Mouse (Mus musculus): ENCODE measurements around the gene Hba-a1.
A peak's percentile ranks its signal among the peaks of the same experiment; 100 is the strongest.
"Not testable (repeated sequence)": the region's sequence is repeated elsewhere in the genome, so short reads cannot be mapped to it uniquely, and the experiment has no call there.

The Hba-a1 gene

GRCm38 (mm10) chr11:32296203-32296602, 12.9 kb downstream of the Hba-a1 start, which contains the start of gene Hba-a2:
Gene Hba-a2 (plus strand): TSS chr11:32296489.
- not testable (repeated sequence) for DNase-seq (ENCODE audit: low spot score)

- not testable (repeated sequence) for DNase-seq (ENCODE audit: low spot score)
Measured at GRCm38 (mm10) chr11:32297417-32297816, 14.1 kb downstream of the Hba-a1 start.

GRCm38 (mm10) chr11:32297866-32298531, 14.7 kb downstream of the Hba-a1 start:
- DNase-seq (ENCODE audit: low spot score), result no peak

- no peak for DNase-seq (ENCODE audit: low spot score)
Measured at GRCm38 (mm10) chr11:32298532-32298918, 15.2 kb downstream of the Hba-a1 start.

- DNase-seq (ENCODE audit: low spot score), result peak; percentile 30
Measured at GRCm38 (mm10) chr11:32299865-32300264, 16.6 kb downstream of the Hba-a1 start, which contains the start of gene Hbq1a. Gene Hbq1a (plus strand): TSS chr11:32300069.

GRCm38 (mm10) chr11:32300279-32301267, 17.3 kb downstream of the Hba-a1 start:
- DNase-seq (ENCODE audit: low spot score), result no peak

- no peak for DNase-seq (ENCODE audit: low spot score)
Measured at GRCm38 (mm10) chr11:32301506-32301905, 18.2 kb downstream of the Hba-a1 start.

- peak; percentile 38 for DNase-seq (ENCODE audit: low spot score)
Measured at GRCm38 (mm10) chr11:32302824-32303419, 19.6 kb downstream of the Hba-a1 start.

- DNase-seq (ENCODE audit: low spot score), result no peak
Measured at GRCm38 (mm10) chr11:32303455-32303854, 20.1 kb downstream of the Hba-a1 start.

- no peak for DNase-seq (ENCODE audit: low spot score)
Measured at GRCm38 (mm10) chr11:32307006-32307405, 23.7 kb downstream of the Hba-a1 start.

GRCm38 (mm10) chr11:32309446-32309845, 26.1 kb downstream of the Hba-a1 start:
- no peak for DNase-seq (ENCODE audit: low spot score)

- no peak for DNase-seq (ENCODE audit: low spot score)
Measured at GRCm38 (mm10) chr11:32309928-32310327, 26.6 kb downstream of the Hba-a1 start.

- DNase-seq (ENCODE audit: low spot score), result no peak
Measured at GRCm38 (mm10) chr11:32316009-32316408, 32.7 kb downstream of the Hba-a1 start.

- no peak for DNase-seq (ENCODE audit: low spot score)
Measured at GRCm38 (mm10) chr11:32320507-32321195, 37.3 kb downstream of the Hba-a1 start.

GRCm38 (mm10) chr11:32321196-32321565, 37.9 kb downstream of the Hba-a1 start:
- DNase-seq (ENCODE audit: low spot score), result peak; percentile 22

- DNase-seq (ENCODE audit: low spot score), result peak; percentile 84
Measured at GRCm38 (mm10) chr11:32324609-32325008, 41.3 kb downstream of the Hba-a1 start.

- DNase-seq (ENCODE audit: low spot score), result peak; percentile 53
Measured at GRCm38 (mm10) chr11:32331075-32331474, 47.8 kb downstream of the Hba-a1 start.

GRCm38 (mm10) chr11:32331861-32332260, 48.5 kb downstream of the Hba-a1 start:
- DNase-seq (ENCODE audit: low spot score), result no peak

GRCm38 (mm10) chr11:32333235-32333634, 49.9 kb downstream of the Hba-a1 start:
- DNase-seq (ENCODE audit: low spot score), result no peak

All from lung, postnatal 25 days (tissue).